Mouse (Mus musculus): Measurements from ENCODE around the gene Anp32e. TPM values are rescaled to one million over a fixed set of nuclear protein-coding genes. Genes with fewer than 3 reads are reported as not detected.

The Anp32e gene
- polyA plus RNA-seq, 1 experiment, result 48.5 TPM

GRCm38 (mm10) chr3:95938217-95938616 is 9.2 kb downstream of the Anp32e start:
- Histone ChIP-seq H3K4me2 (ENCODE audit: low read depth) (no peak overlapping the region), H3K36me3 (ENCODE audit: control insufficient read depth, insufficient read depth) (peaks cover 49% of the 10 kb centered on the region), H3K27me3 (ENCODE audit: control insufficient read depth, insufficient read depth, insufficient read length) (no peaks in the 10 kb centered on the region), H3ac (ENCODE audit: control insufficient read depth, insufficient read length) (no peak overlapping the region), H3K4me3 (no peak overlapping the region), H3K79me2 (ENCODE audit: control insufficient read depth, insufficient read depth) (peaks cover 45% of the 10 kb centered on the region)
- TF ChIP-seq MYOG (IDR thresholded peaks at IDR 0.05; ENCODE audit: control insufficient read depth in 1 of 3, insufficient read depth in 1 of 3, insufficient read length in 2 of 3, low read depth in 2 of 3) (no peak), USF1 (IDR thresholded peaks at IDR 0.05; ENCODE audit: low read depth) (no peak), TCF3 (IDR thresholded peaks at IDR 0.05; ENCODE audit: insufficient read length, low read depth) (no peak)

- H3ac ChIP-seq (ENCODE audit: control insufficient read depth, insufficient read length), result no peak overlapping the region
- no peak for TF ChIP-seq SRF (IDR thresholded peaks at IDR 0.05; ENCODE audit: control insufficient read depth, insufficient read length, low read depth)
- TF ChIP-seq POLR2A (IDR thresholded peaks at IDR 0.05; ENCODE audit: insufficient read length, low read depth), result no peak
- no peak for TF ChIP-seq TCF12 (IDR thresholded peaks at IDR 0.05; ENCODE audit: insufficient read depth, poor library complexity, severe bottlenecking)
- no peak for TF ChIP-seq TCF3 (IDR thresholded peaks at IDR 0.05; ENCODE audit: insufficient read length, low read depth)
- TF ChIP-seq E2F4 (IDR thresholded peaks at IDR 0.05; ENCODE audit: insufficient read depth), result no peak
- no peak for TF ChIP-seq MAX (IDR thresholded peaks at IDR 0.05; ENCODE audit: low read depth)
- no peak for TF ChIP-seq POLR2AphosphoS2 (IDR thresholded peaks at IDR 0.05; ENCODE audit: insufficient read length, low read depth)
- no peak for TF ChIP-seq MYOD1 (IDR thresholded peaks at IDR 0.05; ENCODE audit: control insufficient read depth in 1 of 3, insufficient read length in 2 of 3, low read depth in 2 of 3)
- TF ChIP-seq REST (IDR thresholded peaks at IDR 0.05; ENCODE audit: insufficient read depth, insufficient read length), result no peak
- TF ChIP-seq USF1 (IDR thresholded peaks at IDR 0.05; ENCODE audit: low read depth), result no peak
- no peak overlapping the region for H3K4me3 ChIP-seq
- H3K27me3 ChIP-seq (ENCODE audit: control insufficient read depth, insufficient read depth, insufficient read length), result no peaks in the 10 kb centered on the region
- H3K79me2 ChIP-seq (ENCODE audit: control insufficient read depth, insufficient read depth), result peaks cover 39% of the 10 kb centered on the region
- H3K4me2 ChIP-seq (ENCODE audit: low read depth), result no peak overlapping the region
- H3K36me3 ChIP-seq (ENCODE audit: control insufficient read depth, insufficient read depth), result peaks cover 49% of the 10 kb centered on the region
Measured at GRCm38 (mm10) chr3:95938835-95939234, 9.8 kb downstream of the Anp32e start.

GRCm38 (mm10) chr3:95942749-95943148 is 13.7 kb downstream of the Anp32e start:
- H3K27me3 ChIP-seq (ENCODE audit: control insufficient read depth, insufficient read depth, insufficient read length), result no peaks in the 10 kb centered on the region
- H3K36me3 ChIP-seq (ENCODE audit: control insufficient read depth, insufficient read depth), result peaks cover 54% of the 10 kb centered on the region
- H3K79me2 ChIP-seq (ENCODE audit: control insufficient read depth, insufficient read depth), result peaks cover 36% of the 10 kb centered on the region
- no peak overlapping the region for H3K4me3 ChIP-seq
- TF ChIP-seq MYOG (IDR thresholded peaks at IDR 0.05; ENCODE audit: control insufficient read depth in 1 of 3, insufficient read depth in 1 of 3, insufficient read length in 2 of 3, low read depth in 2 of 3), result no peak
- no peak for TF ChIP-seq REST (IDR thresholded peaks at IDR 0.05; ENCODE audit: insufficient read depth, insufficient read length)
- TF ChIP-seq CEBPB (IDR thresholded peaks at IDR 0.05; ENCODE audit: insufficient read depth, poor library complexity, severe bottlenecking), result no peak
- no peak for TF ChIP-seq E2F4 (IDR thresholded peaks at IDR 0.05; ENCODE audit: insufficient read depth)
- TF ChIP-seq POLR2A (IDR thresholded peaks at IDR 0.05; ENCODE audit: insufficient read length, low read depth), result no peak
- TF ChIP-seq POLR2AphosphoS2 (IDR thresholded peaks at IDR 0.05; ENCODE audit: insufficient read length, low read depth), result no peak
- no peak for TF ChIP-seq TCF3 (IDR thresholded peaks at IDR 0.05; ENCODE audit: insufficient read length, low read depth)
- no peak for TF ChIP-seq MYOD1 (IDR thresholded peaks at IDR 0.05; ENCODE audit: control insufficient read depth in 1 of 3, insufficient read length in 2 of 3, low read depth in 2 of 3)
- H3K4me2 ChIP-seq (ENCODE audit: low read depth), result no peak overlapping the region
- no peak overlapping the region for H3ac ChIP-seq (ENCODE audit: control insufficient read depth, insufficient read length)

- Histone ChIP-seq H3K4me3 (no peak overlapping the region), H3K79me2 (ENCODE audit: control insufficient read depth, insufficient read depth) (peaks cover 36% of the 10 kb centered on the region), H3ac (ENCODE audit: control insufficient read depth, insufficient read length) (no peak overlapping the region), H3K4me2 (ENCODE audit: low read depth) (no peak overlapping the region), H3K36me3 (ENCODE audit: control insufficient read depth, insufficient read depth) (peaks cover 49% of the 10 kb centered on the region), H3K27me3 (ENCODE audit: control insufficient read depth, insufficient read depth, insufficient read length) (no peaks in the 10 kb centered on the region)
- TF ChIP-seq MYOD1 (IDR thresholded peaks at IDR 0.05; ENCODE audit: control insufficient read depth in 1 of 3, insufficient read length in 2 of 3, low read depth in 2 of 3) (no peak), USF1 (IDR thresholded peaks at IDR 0.05; ENCODE audit: low read depth) (no peak), POLR2AphosphoS2 (IDR thresholded peaks at IDR 0.05; ENCODE audit: insufficient read length, low read depth) (no peak)
Measured at GRCm38 (mm10) chr3:95943226-95943625, 14.2 kb downstream of the Anp32e start.

- Histone ChIP-seq H3ac (ENCODE audit: control insufficient read depth, insufficient read length) (no peak overlapping the region), H3K27me3 (ENCODE audit: control insufficient read depth, insufficient read depth, insufficient read length) (no peaks in the 10 kb centered on the region), H3K4me3 (no peak overlapping the region), H3K79me2 (ENCODE audit: control insufficient read depth, insufficient read depth) (peaks cover 25% of the 10 kb centered on the region), H3K4me2 (ENCODE audit: low read depth) (no peak overlapping the region), H3K36me3 (ENCODE audit: control insufficient read depth, insufficient read depth) (peaks cover 35% of the 10 kb centered on the region)
- no peak for TF ChIP-seq TCF12 (IDR thresholded peaks at IDR 0.05; ENCODE audit: insufficient read depth, poor library complexity, severe bottlenecking)
- TF ChIP-seq TCF3 (IDR thresholded peaks at IDR 0.05; ENCODE audit: insufficient read length, low read depth), result no peak
- no peak for TF ChIP-seq USF1 (IDR thresholded peaks at IDR 0.05; ENCODE audit: low read depth)
- TF ChIP-seq POLR2A (IDR thresholded peaks at IDR 0.05; ENCODE audit: insufficient read length, low read depth), result no peak
- no peak for TF ChIP-seq SRF (IDR thresholded peaks at IDR 0.05; ENCODE audit: control insufficient read depth, insufficient read length, low read depth)
- TF ChIP-seq MYOG (IDR thresholded peaks at IDR 0.05; ENCODE audit: control insufficient read depth in 1 of 3, insufficient read depth in 1 of 3, insufficient read length in 2 of 3, low read depth in 2 of 3), result no peak
Measured at GRCm38 (mm10) chr3:95944742-95945141, 15.7 kb downstream of the Anp32e start.

Data from myocyte (in vitro differentiated cells).